Mouse (Mus musculus) testis, adult 2 months (tissue): ENCODE results near the gene Pea15a.

Experiments used
- CTCF ChIP-seq: fragments of 200-500 bp; IDR thresholded peaks from 2 replicates; pipeline ENCODE4 v1.5.1; 2012; ENCODE audit warnings: low read depth, mild to moderate bottlenecking, inconsistent platforms, low read length, moderate library complexity; ENCODE audit not compliant: control insufficient read depth, insufficient read depth, insufficient replicate concordance
- POLR2A ChIP-seq: fragments of 200-500 bp; IDR thresholded peaks from 2 replicates; pipeline ENCODE4 v1.6.1; 2012; ENCODE audit warnings: low read depth, mild to moderate bottlenecking, inconsistent platforms, low read length, moderate library complexity; ENCODE audit not compliant: control insufficient read depth

DNA sequence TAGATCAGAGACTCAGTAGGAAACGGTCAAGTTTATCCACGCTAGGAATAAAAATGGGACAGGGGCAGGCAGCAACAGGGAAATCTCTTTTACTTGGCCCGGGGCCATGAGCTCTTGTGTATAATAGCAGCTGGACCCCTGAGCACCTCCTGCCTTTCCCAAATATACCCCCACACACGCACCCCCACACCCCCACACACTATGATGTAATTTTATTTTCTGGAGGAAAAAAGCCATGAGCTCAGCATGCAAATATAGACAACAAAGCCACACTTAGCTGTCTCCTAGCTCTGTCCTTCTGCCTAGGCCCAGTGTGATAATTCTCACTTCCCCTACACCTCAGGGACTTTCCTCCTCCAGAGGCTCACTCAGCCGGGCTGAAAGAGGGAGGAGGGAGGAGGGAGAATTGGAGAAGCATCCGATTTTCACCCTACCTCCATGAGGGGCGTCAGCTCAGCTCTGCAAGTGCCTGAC is 544 bp upstream of the Pea15a start:
- TF ChIP-seq POLR2A (no peak), CTCF (no peak)
